Mouse (Mus musculus) heart, adult 10 weeks (tissue): ENCODE data around the gene Vax2. TPM values are rescaled to one million over a fixed set of nuclear protein-coding genes. Genes with fewer than 3 reads are reported as not detected.

ENCODE experiments used
- polyA plus RNA-seq: library from polyadenylated mRNA; stranded (reverse); fragments of 350-450 nt; fragmentation: Illumina TruSeq; extraction: RNeasy Lipid Tissue Mini Kit (QIAGEN cat#74804); gene quantifications from one replicate; pipeline ENCODE4 v1.2.3, GENCODE M21; 2014; ENCODE audit warnings: low read depth, low replicate concordance

The Vax2 gene
- not detected for polyA plus RNA-seq

GRCm38 (mm10) chr6:83711067-83711675, at the start of gene Vax2:
Vax2 (plus strand) TSS chr6:83711264.

GRCm38 (mm10) chr6:83677757-83678156, 33.3 kb upstream of the Vax2 start, which contains the start of gene Cd207:
Cd207 (minus strand) TSS chr6:83677857.

GRCm38 (mm10) chr6:83742761-83743160, 31.7 kb downstream of the Vax2 start, which contains the start of gene Atp6v1b1:
Atp6v1b1 (plus strand) TSS chr6:83742990.

DNA sequence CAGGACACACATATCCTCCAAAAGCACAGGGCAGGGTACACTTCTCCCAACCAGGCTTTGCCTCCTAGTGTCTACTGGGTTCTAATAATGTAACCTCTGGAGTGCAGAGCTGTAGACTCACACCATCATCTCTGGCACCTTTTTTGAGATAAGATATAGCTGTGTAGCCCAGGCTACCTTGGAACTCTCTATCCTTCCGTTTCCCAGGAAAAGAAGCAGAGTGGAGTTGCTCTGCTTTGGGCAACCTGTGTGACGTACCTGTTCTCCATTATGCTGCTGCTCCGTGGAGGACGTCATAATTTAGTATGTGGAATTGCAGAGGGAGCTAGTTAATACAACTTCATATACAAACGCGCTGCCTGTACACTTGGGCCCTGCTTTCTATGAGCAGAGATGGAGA, 51.3 kb downstream of the Vax2 start, which contains the start of gene Ankrd53:
Ankrd53 (plus strand) TSS at position 301 of the 400 bp plus-strand sequence.

DNA sequence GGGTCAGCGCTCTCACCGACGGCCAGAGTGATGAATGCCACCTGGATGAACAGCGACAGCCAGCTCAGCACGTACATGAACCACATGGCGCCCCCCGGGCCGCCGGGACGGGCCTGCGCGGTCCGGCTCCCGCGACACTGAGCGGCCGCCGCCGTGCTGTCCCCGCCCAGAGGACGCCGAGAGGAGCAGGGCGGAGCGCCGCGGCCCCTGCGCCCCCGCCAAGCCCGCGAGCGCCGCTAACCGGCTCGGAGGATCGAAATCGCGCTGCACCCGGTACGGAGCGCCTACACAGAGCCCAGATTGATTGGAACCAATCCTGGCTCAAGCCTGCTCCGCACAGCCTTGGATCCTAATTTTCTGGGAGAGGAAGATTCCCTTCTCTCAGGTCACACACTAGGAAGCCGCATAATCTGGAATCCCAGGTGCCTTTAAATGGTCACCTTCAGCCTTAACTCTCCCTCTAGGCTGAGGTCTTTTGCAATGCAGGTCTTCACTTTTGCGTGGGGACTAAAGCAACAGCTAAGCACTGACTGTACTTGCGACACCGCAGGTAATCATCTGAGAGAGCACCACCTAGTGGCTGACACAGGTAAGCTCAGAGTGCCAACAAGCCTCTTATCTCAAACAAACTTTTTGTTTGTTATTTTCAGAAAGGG, 64.7 kb downstream of the Vax2 start, which contains the start of gene Tex261:
Tex261 (minus strand) TSS at position 176 of the 656 bp plus-strand sequence.

Other genes with a start within 250 kb of the Vax2 start
- 42.8 TPM for gene Dguok, start 204.3 kb upstream of the Vax2 start, polyA plus RNA-seq
- 3.7 TPM for gene Actg2, start 175.0 kb upstream of the Vax2 start, polyA plus RNA-seq
- 13.7 TPM for gene Stambp, start 138.5 kb upstream of the Vax2 start, polyA plus RNA-seq
- 0.63 TPM for gene Clec4f, start 55.1 kb upstream of the Vax2 start, polyA plus RNA-seq
- gene Cd207, start 33.4 kb upstream of the Vax2 start, polyA plus RNA-seq, result 3.2 TPM
- not detected for gene Atp6v1b1, start 31.7 kb downstream of the Vax2 start, polyA plus RNA-seq
- not detected for gene Ankrd53, start 51.4 kb downstream of the Vax2 start, polyA plus RNA-seq
- gene Tex261, start 64.5 kb downstream of the Vax2 start, polyA plus RNA-seq, result 74.9 TPM
- gene Nagk, start 83.7 kb downstream of the Vax2 start, polyA plus RNA-seq, result 27.0 TPM
- 37.2 TPM for gene Paip2b, start 120.5 kb downstream of the Vax2 start, polyA plus RNA-seq
- gene Zfp638, start 155.8 kb downstream of the Vax2 start, polyA plus RNA-seq, result 42.6 TPM